9 mouse cellular contexts compared by ENCODE assay signal in the genomic region with DNA sequence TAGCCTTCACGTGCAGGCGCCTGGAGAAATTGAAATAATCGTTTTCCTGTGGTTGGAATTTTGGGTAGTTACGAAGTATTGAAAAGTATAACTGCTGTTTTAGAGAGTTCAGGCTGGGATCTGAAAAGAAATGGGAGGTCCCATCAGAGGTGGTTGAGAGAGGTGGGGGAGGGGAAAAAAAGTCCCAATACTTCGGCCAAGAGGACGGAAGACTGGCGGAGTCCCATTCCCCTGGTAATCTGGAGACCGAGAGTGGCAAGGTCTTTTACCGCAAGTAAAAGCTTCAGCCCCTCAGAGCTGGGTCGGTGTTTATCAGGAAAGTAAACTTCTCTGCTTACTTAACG. TPM values are rescaled to one million over a fixed set of nuclear protein-coding genes. Genes with fewer than 3 reads are reported as not detected.
DNase-seq lines count a peak whose midpoint lies in the region; ATAC-seq lines count a peak whose summit lies in the region.
"Had no signal": no experiment of that assay in that cellular context is flagged by ENCODE, and none has a peak within 500 bp of the region (broad histone marks: within the 10 kb centered on the region; RNA-seq: fewer than 3 reads in every experiment).

No protein-coding gene starts in this region.

- peak overlapping the region; percentile 55 for H3K9ac ChIP-seq in kidney, embryonic 14.5 days (ENCODE audit: low read depth, low read length)
- H3K9ac ChIP-seq in hindbrain, embryonic 14.5 days: no peak overlapping the region
- 0 out of 2 replicates have a peak overlapping the region, but pooled peaks have one; percentile 46 for H3K9ac ChIP-seq in midbrain, embryonic 13.5 days (replicated peaks)

- peak overlapping the region; percentile 41 for H3K4me3 ChIP-seq in kidney, embryonic 14.5 days (ENCODE audit: low read length)
- H3K4me3 ChIP-seq in embryonic facial prominence, embryonic 10.5 days: peak overlapping the region; percentile 58
- H3K4me3 ChIP-seq in hindbrain, embryonic 14.5 days (replicated peaks; ENCODE audit: low read length): peak overlapping the region; percentile 32
- H3K4me3 ChIP-seq in midbrain, embryonic 13.5 days (replicated peaks): peak overlapping the region; percentile 43

- DNase-seq in kidney, postnatal 36 days: no peak
- no peak for DNase-seq in embryonic facial prominence, embryonic 10.5 days (ENCODE audit: low spot score)
- no peak for DNase-seq in hindbrain, embryonic 14.5 days (ENCODE audit: low spot score)
- DNase-seq in urinary bladder, postnatal 4 days (ENCODE audit: low spot score in 2 of 2): no peak
- no peak for DNase-seq in left cerebral cortex, postnatal 14 days (ENCODE audit: low spot score in 2 of 2)
- DNase-seq in kidney, adult 18-20 months: no peak

- H3K4me1 ChIP-seq in kidney, embryonic 14.5 days (ENCODE audit: control insufficient read depth, insufficient read depth, low read length): peaks cover 8% of the 10 kb centered on the region; the same call in 1 of the 2 replicates
- H3K4me1 ChIP-seq in embryonic facial prominence, embryonic 10.5 days: peaks cover 34% of the 10 kb centered on the region
- peaks cover 18% of the 10 kb centered on the region for H3K4me1 ChIP-seq in hindbrain, embryonic 14.5 days (replicated peaks; ENCODE audit: control insufficient read depth, insufficient read depth, low read length)
- H3K4me1 ChIP-seq in midbrain, embryonic 13.5 days (replicated peaks): peaks cover 23% of the 10 kb centered on the region

- intact Hi-C loops in left cerebral cortex, postnatal 14 days (cut with DNase I): no loop called here

- no peaks in the 10 kb centered on the region for H3K27me3 ChIP-seq in kidney, embryonic 14.5 days (ENCODE audit: control insufficient read depth, insufficient read depth, low read length)
- peaks cover 46% of the 10 kb centered on the region for H3K27me3 ChIP-seq in embryonic facial prominence, embryonic 10.5 days (replicated peaks; ENCODE audit: low read depth, poor library complexity, severe bottlenecking)
- H3K27me3 ChIP-seq in hindbrain, embryonic 14.5 days (ENCODE audit: control insufficient read depth, insufficient read depth, low read length): peaks cover 17% of the 10 kb centered on the region
- H3K27me3 ChIP-seq in midbrain, embryonic 13.5 days: peaks cover 43% of the 10 kb centered on the region

- 3% methylated on average over 11 of the region's 11 CpGs for WGBS in kidney, embryonic 14.5 days
- WGBS in embryonic facial prominence, embryonic 10.5 days: 1% methylated on average over 11 of the region's 11 CpGs
- 2% methylated on average over 11 of the region's 11 CpGs for WGBS in hindbrain, embryonic 14.5 days
- WGBS in midbrain, embryonic 13.5 days: 1% methylated on average over 11 of the region's 11 CpGs

- peak overlapping the region; percentile 84 for H3K4me2 ChIP-seq in kidney, embryonic 14.5 days (replicated peaks; ENCODE audit: low read depth, low read length)
- peak overlapping the region; percentile 74 for H3K4me2 ChIP-seq in hindbrain, embryonic 14.5 days (replicated peaks)
- peak overlapping the region; percentile 68 for H3K4me2 ChIP-seq in midbrain, embryonic 13.5 days (replicated peaks)

- ATAC-seq in kidney, embryonic 14.5 days (ENCODE audit: low FRiP score, low TSS enrichment): no peak
- ATAC-seq in hindbrain, embryonic 14.5 days (ENCODE audit: low FRiP score): no peak
- no peak for ATAC-seq in midbrain, embryonic 13.5 days

- no peak overlapping the region for H3K27ac ChIP-seq in kidney, embryonic 14.5 days (ENCODE audit: low read depth, low read length)
- H3K27ac ChIP-seq in embryonic facial prominence, embryonic 10.5 days (replicated peaks): no peak overlapping the region
- H3K27ac ChIP-seq in hindbrain, embryonic 14.5 days: no peak overlapping the region
- no peak overlapping the region for H3K27ac ChIP-seq in midbrain, embryonic 13.5 days

- H3K9me3 ChIP-seq in kidney, embryonic 14.5 days (ENCODE audit: control insufficient read depth, low read length): no peaks in the 10 kb centered on the region
- no peaks in the 10 kb centered on the region for H3K9me3 ChIP-seq in embryonic facial prominence, embryonic 10.5 days
- H3K9me3 ChIP-seq in hindbrain, embryonic 14.5 days (ENCODE audit: control insufficient read depth, low read length): no peaks in the 10 kb centered on the region
- H3K9me3 ChIP-seq in midbrain, embryonic 13.5 days: no peaks in the 10 kb centered on the region

- no peaks in the 10 kb centered on the region for H3K36me3 ChIP-seq in kidney, embryonic 14.5 days (ENCODE audit: control insufficient read depth, insufficient read depth, low read length)
- no peaks in the 10 kb centered on the region for H3K36me3 ChIP-seq in embryonic facial prominence, embryonic 10.5 days (replicated peaks)
- H3K36me3 ChIP-seq in hindbrain, embryonic 14.5 days (replicated peaks; ENCODE audit: control insufficient read depth, insufficient read depth): no peaks in the 10 kb centered on the region
- H3K36me3 ChIP-seq in midbrain, embryonic 13.5 days: no peaks in the 10 kb centered on the region

RNA-seq across cellular contexts. Expression of gene Gm17651, which starts 7.6 kb away (rescaled TPM):
- polyA plus RNA-seq in kidney, embryonic 14.5 days (2014; fragmentation: Nextera tagmentation; extraction: Ambion mirVana): not detected in 2 replicates
- not detected in 2 replicates for polyA plus RNA-seq in embryonic facial prominence, embryonic 10.5 days (2016; fragmentation: Nextera tagmentation; extraction: Ambion mirVana)
- not detected in 2 replicates for polyA plus RNA-seq in hindbrain, embryonic 14.5 days (2014; fragmentation: Nextera tagmentation; extraction: Ambion mirVana)
- not detected in 2 replicates for polyA plus RNA-seq in midbrain, embryonic 13.5 days (2015; fragmentation: Nextera tagmentation; extraction: Ambion mirVana)
- total RNA-seq in left cerebral cortex, postnatal 14 days (2021): not detected
- total RNA-seq: gastrocnemius, postnatal 4 days had no signal

RNA-seq across cellular contexts. Expression of gene Prkab2, which starts 24.1 kb away (rescaled TPM):
- polyA plus RNA-seq in kidney, embryonic 14.5 days (2014; fragmentation: Nextera tagmentation; extraction: Ambion mirVana): 3.1 and 4.6 TPM in 2 replicates
- polyA plus RNA-seq in embryonic facial prominence, embryonic 10.5 days (2016; fragmentation: Nextera tagmentation; extraction: Ambion mirVana): 7.2 and 7.3 TPM in 2 replicates
- 12.3 and 13.8 TPM in 2 replicates for polyA plus RNA-seq in hindbrain, embryonic 14.5 days (2014; fragmentation: Nextera tagmentation; extraction: Ambion mirVana)
- 7.3 and 7.5 TPM in 2 replicates for polyA plus RNA-seq in midbrain, embryonic 13.5 days (2015; fragmentation: Nextera tagmentation; extraction: Ambion mirVana)
- total RNA-seq in left cerebral cortex, postnatal 14 days (2021): 10 to 100 TPM; 29.8 to 31.8 TPM

RNA-seq across cellular contexts. Expression of gene Fmo5, which starts 53.5 kb away (rescaled TPM):
- 0.71 and 1.8 TPM in 2 replicates for polyA plus RNA-seq in kidney, embryonic 14.5 days (2014; fragmentation: Nextera tagmentation; extraction: Ambion mirVana)
- 0.48 and 0.62 TPM in 2 replicates for polyA plus RNA-seq in embryonic facial prominence, embryonic 10.5 days (2016; fragmentation: Nextera tagmentation; extraction: Ambion mirVana)
- 0.61 and 1.0 TPM in 2 replicates for polyA plus RNA-seq in hindbrain, embryonic 14.5 days (2014; fragmentation: Nextera tagmentation; extraction: Ambion mirVana)
- polyA plus RNA-seq in midbrain, embryonic 13.5 days (2015; fragmentation: Nextera tagmentation; extraction: Ambion mirVana): 0.66 and 0.71 TPM in 2 replicates
- 1 to 10 TPM; 2.0 to 2.7 TPM for total RNA-seq in left cerebral cortex, postnatal 14 days (2021)
